Mouse (Mus musculus) kidney, postnatal 25 days (tissue): Measurements from ENCODE around the gene Rspo4.

Experiments used
- DNase-seq, 2 experiments: peaks; one replicate each; pipeline ENCODE4 v3.0.0; 2021; ENCODE audit warnings: mixed read lengths in 2 of 2

Gene Rspo4

DNA sequence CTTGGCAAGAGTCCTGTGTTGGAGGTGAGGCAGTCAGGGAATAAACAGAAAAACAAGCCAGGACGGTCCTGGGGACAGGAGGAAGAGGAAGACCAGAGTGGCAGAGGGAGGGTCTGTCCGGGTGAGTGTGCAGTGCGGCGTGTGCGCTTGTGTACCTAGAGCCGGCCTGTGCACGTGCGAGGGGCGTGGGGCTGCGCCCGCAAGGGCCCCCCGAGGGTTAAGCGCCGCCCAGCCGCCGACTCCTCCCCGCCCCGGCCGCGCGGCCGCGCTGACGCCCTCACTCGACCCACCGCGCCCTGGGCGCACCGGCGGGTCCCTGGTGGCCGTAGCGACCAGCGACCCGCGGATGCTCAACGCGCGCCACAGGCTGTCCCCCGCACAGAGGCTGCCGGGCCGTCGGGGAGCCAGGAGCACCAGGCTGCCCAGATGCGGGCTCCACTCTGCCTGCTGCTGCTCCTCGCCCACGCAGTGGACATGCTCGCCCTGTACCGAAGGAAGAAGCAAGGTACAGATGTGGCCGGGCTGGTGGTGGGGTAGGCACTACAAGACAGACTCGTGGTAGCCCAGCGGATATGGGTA is at the start of gene Rspo4:
Gene Rspo4 (plus strand): TSS at position 280 of the 579 bp plus-strand sequence.
- DNase-seq: no peak

DNA sequence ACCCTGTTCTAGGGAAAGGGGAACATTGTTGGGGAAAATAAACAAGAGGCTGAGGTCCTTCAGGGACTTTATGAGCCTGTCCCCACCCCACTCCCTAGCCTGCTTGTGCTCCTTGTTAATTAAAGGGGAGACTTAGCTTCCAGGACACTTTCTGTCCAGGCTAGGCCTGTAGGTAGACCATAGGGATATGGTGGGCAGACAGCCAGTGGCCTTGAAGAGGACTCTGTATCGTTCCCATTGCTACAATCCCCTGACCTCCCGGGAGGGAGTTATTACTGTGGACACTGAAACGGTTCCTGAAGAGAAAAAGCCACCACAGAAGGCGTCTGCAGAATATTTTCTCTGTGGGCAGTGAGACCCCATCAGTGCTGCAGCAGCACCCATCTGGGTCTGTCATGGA is 27.1 kb upstream of the Rspo4 start:
- DNase-seq: no peak

DNA sequence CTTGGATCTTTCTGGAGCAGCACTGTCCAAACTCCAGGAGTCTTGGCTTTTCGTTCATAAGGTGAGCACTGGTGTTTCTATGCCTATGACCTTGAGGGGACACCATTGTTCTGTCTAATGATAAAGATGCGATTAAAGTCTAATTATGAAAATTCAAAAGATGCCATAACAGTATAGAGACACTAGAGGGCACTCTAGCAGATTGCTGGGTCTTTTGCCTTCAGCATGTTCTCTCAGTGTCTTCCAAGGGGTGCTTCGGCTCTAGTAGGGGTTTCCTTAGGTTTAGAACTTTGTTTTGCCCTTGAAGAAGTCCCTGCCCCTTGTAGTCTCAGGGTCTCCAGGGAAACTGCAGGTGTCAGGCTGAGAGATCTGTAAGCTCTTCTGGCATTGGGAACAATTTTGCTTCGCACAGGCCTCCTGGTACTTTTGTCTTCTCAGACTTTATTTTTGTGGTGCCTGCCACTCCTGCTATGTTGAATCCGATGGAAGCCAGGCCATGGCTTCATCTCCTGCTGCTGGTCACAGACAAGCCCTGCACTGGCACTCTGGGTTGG is 19.6 kb downstream of the Rspo4 start:
- no peak for DNase-seq

DNA sequence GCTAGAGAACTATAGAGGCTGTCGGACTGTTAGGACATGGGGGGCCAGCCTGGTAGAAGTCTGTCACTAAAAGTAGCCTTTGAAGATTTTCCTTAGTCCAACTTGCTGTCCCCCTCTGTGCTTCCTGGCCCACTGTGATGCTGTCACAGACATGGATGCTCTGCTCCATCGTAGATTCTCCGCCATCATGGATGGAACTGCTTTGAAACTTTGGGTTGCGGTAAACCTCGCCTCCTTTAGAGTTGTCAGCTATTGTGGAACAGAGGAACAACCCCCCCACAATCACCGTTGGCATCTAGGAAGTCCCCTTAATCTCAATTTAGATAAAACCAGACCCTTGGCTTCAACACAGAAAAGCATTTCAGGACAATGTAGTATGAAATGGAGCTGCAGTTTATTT is 22.2 kb downstream of the Rspo4 start:
- DNase-seq: no peak

DNA sequence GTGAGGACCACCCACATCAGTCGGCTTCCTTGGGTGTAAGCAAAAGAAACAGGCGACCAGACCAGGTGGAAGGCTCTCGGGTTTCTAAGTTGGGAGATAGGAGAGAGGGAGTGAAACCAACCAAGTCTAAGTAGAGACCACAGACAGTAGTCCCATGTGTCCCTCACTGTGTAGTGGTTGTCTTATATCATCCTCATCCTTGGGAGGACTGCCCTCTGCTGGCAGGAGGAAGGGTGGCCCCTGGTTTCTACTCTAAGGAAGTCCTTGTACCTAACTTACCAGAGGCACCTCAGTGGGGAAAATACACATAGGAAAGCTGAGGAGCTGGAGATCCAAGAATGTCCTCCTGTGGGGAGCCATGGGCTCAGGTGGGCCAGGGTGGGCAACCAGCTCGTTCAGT is 23.8 kb downstream of the Rspo4 start:
- peak; percentile 55 to 68 for DNase-seq

DNA sequence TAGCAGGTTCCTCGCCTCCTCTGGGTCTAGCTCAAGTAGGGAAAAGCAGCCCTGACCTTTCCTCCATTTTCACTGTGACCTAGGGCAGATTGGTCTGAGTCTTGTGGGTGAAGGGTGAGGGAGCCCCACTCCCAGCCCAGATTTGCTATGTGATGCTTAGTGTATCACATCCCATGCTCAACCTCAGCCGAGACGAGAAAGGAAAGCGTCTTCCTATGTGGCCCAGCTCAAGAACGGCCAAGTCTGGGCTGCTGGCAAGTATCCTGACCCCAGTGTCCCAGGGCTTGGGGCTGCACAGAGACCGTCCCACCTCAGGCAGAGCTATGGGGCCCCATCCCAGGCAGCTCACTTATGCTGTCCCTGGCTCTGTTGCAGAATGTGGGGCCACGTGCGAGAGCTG is 25.5 kb downstream of the Rspo4 start:
- DNase-seq: no peak

DNA sequence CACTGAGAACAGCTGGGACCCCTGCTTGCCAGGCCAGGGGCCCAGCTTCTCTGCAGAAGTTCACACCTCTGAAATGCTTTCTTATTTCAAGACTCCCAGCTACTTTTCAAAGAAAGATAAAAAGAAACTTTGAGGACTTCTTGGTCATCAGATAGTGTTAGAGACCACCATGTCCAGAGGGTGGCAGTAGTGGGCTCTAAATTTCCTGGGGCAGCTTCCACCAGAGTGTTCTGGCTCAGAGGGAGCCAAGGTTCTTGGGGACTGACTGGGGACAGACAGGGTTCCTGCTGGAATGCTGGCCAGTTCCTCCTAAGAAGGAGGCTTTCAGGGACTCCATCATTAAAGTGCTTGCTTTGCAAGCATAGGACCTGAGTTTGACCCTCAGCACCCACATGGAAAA is 31.8 kb downstream of the Rspo4 start:
- DNase-seq: peak in 1 of 2 experiments; percentile 39

DNA sequence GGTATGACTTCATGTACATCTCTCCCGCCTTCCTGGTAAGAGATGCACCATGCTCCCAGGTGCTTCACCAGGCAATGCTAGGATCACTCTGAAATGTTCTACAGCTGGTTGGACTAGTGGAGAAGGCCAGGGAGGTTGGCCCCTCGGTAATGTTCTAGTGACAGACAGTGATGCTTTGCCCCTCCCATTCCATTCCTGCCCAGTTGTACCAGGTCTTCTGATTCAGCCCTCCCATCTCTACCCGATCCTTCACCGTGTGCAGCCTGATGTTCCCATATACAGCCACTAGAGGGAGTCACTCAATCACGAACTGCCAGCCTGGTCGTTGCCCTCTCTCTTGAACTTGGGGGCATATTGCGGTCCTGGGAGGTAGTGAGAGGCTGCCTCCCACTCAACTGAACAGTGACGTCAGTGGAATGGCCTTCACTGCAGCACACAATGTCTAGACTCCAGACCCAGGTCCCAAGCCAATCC is 33.3 kb downstream of the Rspo4 start:
- DNase-seq: peak; percentile 57 to 60

DNA sequence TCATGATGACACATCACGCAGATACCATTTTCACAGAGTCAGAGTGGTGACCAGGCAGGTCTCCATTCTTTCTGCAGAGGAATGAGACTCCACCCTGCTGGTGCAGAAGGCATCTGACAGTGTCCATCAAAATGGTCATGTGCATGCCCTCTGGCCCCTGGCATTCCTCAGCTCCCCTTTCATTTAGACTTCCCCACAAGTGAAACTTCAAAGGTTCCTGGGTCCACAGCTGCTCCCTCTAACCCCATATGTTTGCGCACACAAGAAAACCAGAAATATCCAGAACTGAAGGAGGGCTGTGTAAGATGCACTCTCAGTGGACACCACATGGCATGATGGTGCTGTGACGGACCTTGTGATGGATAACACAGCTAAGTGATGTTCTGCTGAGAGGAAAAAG is 35.9 kb downstream of the Rspo4 start:
- DNase-seq: no peak

DNA sequence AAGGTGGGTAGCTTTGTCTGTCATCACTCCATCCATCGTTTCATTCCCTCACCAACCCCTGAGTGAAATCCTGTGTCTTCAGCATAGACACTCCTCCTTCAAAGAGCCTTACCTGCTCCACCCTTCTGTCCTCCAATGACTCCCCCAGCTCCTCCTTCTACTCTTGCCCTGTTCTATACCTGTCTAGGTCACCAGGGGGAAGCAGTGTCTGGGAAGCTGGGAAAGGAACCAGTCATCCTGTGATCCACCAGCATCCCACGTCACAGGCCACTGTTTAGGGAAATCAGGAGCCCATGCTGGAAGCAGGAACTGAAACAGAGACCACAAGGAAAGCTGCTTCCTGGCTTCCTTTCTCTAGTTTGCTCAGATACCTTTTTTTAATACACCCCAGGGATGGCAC is 37.0 kb downstream of the Rspo4 start:
- peak; percentile 14 to 35 for DNase-seq

DNA sequence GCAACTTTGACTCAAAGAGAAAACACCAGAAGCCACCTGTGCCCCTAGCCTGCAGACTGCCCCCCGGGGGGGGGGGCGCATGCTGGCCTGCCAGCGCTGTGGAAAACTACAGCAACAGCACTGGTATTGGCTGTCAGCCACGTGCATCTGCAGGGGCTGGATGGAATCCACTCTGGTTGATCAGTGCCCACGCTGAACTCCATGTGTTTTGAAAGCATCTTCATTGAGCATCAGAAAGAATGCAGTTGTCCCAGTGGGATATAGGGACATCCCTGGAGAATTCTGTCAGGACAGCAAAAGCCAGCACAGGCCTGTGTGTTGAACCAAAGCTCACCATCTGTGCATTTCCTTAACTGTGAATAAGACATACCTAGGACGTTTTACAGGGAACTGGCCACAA is 48.3 kb downstream of the Rspo4 start:
- DNase-seq: peak; percentile 14 to 39

DNA sequence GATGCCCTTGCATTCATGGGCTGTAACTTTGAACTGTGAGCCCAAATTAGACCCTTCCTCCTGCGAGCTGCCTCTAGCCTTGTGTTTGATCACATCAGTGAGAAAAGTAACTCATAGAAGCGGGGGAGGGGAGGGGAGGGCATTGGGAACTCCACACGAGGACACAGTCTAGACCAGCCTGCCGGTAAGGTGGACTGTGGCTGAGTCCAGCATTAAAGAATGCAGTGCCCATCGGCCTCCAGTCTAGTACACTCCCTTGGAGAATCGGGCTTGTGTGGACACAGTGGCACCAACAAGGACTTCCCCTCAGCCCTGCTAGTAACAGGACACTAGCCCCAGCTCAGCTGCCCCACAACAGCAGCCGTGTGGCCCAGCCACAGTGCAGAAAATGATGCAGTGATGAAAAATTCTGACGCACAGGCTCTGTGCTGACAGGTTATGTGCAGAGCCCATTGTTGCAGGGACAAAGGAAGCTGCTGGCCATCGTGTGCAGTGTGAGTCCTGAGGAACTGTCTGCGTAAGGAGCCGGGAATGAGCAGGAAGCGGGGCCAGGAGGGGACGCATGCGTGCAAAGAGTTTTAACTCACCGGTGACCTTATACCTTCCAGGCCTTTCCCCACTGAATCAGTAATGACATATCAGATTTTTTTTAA is 50.5 kb downstream of the Rspo4 start:
- DNase-seq: no peak

DNA sequence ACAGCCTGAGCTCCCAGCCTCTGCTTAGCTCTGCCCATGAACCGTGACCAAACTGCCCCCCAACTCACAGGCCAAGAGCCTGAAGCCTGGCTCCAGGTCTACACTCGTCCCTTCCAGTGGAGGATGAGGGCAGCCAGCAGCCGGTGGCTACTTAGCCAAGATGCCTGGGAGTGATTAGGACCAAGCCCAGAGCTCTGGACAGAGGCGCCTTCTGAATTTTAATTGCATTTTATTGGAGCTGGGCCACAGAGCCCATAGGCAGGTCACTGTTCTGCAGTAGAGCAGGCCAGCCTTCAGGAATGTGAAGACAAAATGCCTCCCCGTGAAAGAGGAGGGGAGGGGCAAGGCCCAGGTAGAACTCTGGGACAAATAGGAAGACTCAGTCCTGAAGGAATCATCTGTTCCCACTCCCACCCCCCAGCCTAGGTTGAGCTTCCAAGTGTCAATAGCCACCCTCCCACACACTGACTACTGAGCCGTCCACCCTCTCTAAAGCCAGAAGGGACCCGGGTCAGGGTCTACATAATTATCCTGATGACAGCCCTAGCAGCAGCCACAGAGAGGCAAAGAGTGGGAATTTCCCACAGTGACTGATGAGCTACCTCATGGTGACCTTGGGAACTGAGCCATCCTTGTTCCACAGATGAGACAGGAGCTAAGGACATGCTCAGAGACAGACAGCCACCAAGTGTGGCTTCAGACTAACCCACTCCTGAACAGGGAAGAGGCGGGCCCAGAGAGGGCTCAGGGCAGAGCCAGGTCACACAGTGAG is 51.7 kb downstream of the Rspo4 start:
- DNase-seq: peak; percentile 41 to 76

DNA sequence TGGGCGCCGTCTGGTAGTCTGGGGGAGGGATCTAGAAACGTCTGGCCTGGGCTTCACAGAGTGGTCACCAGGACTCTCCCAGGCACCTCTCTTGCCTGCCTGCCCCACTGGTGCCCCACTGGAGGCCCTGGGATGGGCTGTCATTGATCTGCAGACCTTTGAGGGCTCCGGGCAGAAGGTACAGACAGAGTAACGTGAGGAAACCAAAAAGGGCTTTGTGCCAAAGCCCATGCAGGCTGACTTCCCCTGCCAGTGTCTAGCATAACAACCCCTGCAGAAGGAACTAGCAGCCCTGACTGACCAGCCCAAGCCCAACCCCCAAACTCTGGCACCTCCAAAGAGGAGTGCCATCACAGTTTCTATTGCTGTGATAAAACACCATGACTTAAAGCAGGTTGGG is 53.2 kb downstream of the Rspo4 start:
- peak in 1 of 2 experiments; percentile 24 for DNase-seq

DNA sequence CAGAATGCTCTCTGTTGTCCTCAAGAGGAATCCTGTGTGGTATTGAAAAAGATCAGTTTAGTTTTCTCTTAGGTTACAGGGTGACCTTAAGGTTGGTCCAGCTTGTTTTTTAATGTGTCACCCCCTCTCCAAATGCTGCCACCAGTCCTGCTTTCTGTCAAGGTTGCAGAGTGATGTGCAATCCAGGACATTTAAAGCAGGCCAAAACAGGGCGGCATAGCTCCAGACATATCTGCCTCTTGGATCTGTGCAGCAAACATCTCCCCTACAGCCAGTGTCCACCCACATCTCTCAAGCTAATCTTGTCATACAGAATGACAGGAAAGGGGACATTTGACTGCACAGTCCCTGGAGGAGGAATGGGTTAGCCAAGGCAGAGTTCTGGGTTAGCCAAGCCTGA is 55.4 kb downstream of the Rspo4 start:
- no peak for DNase-seq

DNA sequence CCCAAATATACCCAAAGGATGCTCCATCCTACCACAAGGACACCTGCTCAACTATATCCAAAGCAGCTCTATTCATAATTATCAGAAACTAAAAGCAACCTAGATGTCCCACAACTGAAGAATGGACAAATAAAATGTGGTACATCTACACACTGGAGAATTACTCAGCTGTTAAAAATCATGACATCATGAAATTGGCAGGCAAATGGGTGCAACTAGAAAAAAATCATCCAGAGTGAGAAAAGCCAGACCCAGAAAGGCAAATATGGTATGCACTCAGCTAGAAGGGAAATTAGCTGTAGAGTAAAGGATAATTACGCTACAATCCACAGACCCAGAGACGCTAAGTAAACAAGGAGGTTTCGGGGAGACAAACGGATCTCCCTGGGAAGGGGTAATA is 58.1 kb downstream of the Rspo4 start:
- DNase-seq: no peak

DNA sequence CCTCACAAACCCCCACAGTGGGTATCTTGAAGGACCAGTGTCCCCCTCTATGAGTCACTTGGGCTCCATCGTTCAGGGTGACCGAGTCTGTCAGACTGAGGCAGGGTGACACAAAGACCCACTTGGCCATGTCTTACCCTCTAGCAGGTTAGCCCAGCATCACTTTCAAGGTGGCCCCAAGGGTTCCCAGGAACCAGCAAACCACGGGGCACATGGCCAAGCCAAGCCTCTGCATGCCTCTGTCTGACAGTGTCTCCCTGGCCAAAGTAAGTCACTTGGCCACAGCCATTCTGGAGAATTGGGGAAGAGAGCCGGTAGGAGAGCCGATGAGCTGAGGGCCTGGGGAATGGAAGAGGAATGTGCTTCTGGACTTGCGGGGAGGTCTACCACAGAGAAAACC is 60.5 kb downstream of the Rspo4 start:
- no peak for DNase-seq

DNA sequence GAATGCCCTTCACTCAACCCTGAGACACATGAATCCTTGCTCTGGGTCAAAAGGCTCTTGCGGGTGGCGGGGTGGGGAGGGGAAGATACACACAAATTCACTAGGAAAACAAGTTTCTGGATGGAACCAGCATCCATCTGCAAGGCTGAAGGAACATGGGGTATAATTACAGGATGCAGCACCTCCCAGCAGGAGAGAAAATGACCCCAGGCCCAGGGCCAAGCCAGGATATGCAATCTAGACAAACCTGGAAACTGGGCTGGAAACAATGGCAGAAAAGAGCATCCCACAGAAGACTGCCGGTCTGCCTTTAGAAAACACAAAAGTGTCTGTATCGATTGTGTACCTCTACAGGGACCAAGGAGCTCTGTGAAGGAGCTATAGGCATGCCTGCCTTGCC is 61.2 kb downstream of the Rspo4 start:
- DNase-seq: no peak

DNA sequence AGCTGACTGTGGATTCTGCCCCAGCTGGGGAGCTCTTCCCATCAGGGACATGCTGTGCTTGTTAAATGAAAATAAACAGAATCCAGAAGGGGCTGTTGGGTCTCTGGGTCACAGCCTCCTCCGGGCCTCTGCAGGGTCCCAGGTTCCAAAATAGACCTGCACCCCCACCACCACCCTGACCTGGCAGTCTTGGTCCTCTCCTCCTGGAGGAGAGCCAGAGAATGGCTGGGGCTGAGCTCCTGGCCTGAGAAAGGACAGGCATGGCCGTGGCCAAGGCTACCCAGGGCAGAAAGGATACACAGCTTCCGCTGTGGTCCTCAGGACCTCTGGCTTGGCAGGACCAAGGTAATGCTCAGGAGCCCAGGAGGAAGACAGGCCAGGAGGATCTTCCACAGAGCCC is 61.9 kb downstream of the Rspo4 start:
- no peak for DNase-seq

DNA sequence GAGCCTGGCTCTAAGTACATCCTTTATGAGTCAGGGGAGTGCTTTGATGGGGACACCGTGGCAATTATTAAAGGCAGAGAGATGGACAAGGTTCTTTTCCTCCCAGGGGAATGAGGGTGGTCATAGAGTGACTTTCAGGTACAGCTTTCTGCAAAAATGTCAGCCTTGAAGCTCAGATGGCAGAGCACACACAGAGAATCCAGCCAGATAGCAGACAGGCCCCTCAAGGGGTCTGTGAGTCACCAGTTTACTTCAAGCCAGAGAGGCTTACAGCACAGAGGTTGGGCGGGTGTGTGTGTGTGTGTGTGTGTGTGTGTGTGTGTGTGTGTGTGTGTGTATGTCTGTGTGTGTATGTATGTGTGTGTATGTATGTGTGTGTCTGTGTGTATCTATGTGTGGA is 64.3 kb downstream of the Rspo4 start:
- DNase-seq: no peak

DNA sequence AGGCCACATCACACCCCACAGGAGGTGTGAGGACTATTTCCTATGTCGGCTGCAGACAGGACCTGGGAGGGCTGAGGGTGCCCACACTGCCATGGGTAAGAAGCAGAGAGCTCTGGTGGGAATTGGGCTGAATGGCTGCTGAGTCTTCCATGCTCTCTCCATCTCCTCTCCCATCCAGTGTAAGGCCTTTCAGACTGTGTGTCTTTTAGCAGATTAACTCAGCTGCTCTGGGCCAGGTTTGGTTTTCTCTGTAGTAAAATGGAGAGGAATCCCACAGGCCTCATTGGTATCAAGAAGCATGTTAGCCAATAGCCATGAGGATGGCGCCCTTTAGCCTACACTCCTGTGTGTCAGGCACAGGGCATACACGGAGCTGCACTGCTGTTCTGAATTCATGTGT is 66.7 kb downstream of the Rspo4 start:
- no peak for DNase-seq

DNA sequence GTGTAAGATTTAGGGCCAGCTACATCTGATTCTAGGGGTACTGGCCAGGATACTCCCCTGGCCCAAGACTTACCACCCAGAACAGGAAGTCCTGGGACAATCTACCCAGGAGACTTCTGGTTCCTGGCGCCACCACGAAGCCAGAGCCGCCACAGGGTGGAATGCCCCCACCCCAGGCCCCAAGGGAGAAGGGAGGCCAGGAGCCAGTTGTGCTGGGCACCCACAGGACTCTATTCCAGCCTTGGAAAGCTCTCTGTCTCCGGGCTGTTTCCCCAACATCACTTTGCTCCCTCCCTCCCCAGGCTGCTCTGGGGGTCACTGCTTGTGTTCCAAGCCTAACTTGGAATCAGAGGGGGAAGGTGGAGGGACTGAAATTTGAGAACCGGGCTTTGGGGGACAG is 67.8 kb downstream of the Rspo4 start:
- DNase-seq: peak in 1 of 2 experiments; percentile 22

DNA sequence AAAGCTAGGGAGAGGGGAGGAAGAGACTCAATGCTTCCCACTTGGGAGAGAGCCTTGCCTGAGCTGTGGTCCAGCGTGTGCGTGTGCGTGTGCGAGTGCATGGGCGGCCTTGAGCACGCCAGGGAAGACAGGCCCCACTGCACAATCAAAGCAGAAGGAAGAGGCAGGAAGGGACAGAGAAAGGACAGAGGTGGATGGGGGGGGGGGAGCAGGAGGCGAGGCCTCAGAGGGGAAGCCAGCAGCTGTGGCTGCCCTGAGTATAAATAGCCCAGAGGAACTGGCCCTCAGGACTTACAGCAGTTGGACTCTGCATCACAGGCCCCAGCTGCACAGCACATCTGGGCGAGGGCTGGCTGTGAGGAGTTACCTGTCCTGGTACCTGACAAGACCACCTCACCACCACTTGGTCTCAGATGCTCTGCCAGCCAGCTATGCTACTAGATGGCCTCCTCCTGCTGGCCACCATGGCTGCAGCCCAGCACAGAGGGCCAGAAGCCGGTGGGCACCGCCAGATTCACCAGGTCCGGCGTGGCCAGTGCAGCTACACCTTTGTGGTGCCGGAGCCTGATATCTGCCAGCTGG is 68.3 kb downstream of the Rspo4 start, which contains the start of gene Angpt4:
Gene Angpt4 (plus strand): TSS at position 292 of the 582 bp plus-strand sequence.
- peak in 1 of 2 experiments; percentile 41 for DNase-seq
